Mouse (Mus musculus) erythroblast, embryonic 14.5 days (primary cell): ENCODE data around the gene Prr5.
"Not testable (repeated sequence)": the region's sequence is repeated elsewhere in the genome, so short reads cannot be mapped to it uniquely, and the experiment has no call there.

Experiments
- GATA1 ChIP-seq: IDR thresholded peaks from 2 replicates; pipeline ENCODE4 v1.6.1; 2012; ENCODE audit warnings: low read length, inconsistent platforms, mixed read lengths
- TAL1 ChIP-seq: IDR thresholded peaks from 3 replicates; pipeline ENCODE4 v1.6.1; 2012; ENCODE audit warnings: low read length, inconsistent platforms, mixed read lengths

DNA sequence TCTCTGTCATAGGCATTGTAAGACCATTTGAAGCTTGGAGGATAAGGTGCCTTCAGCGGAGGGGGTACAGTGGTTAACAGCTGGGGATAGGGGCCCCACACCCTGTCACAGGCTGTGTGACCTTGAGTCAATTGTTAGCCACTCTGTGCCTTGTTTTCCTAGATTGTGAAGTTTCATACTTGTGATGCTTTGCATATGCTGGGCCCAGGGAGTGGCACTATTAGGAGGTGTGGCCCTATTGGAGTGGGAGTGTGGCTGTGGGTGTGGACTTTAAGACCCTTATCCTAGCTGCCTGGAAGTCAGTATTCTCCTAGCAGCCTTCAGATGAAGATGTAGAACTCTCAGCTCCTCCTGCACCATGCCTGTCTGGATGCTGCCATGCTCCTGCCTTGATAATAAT lies 54.2 kb downstream of the Prr5 start:
- not testable (repeated sequence) for TF ChIP-seq GATA1, TAL1
